Mouse (Mus musculus): ENCODE measurements at regions not wholly inside any gene's neighbourhood (a gene's known extent, or its start where the extent isn't known, plus 50 kb on each side); places are given as distances from the start of the nearest gene placed in this dataset.

DNA sequence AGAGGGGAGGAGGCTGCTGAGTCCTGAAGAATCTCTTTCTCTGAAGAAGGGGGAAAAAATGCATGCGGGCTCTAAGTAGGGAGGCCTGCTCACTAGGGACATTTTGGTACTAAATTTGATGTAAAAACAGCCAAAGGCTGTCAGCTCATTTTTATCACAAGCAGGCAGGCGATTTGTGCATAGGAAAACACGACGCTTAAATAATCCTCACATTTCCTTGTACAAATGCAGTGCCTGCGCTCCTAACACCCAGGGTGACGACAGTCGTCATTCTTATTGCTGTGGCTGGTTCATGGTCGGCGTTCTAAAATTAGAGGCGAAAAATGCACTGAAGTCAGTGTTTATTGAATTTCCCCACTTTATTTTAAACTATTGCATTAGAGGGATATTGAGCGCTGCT is 650.6 kb downstream of the Pdcd6ip start:
- no peak for DNase-seq

DNA sequence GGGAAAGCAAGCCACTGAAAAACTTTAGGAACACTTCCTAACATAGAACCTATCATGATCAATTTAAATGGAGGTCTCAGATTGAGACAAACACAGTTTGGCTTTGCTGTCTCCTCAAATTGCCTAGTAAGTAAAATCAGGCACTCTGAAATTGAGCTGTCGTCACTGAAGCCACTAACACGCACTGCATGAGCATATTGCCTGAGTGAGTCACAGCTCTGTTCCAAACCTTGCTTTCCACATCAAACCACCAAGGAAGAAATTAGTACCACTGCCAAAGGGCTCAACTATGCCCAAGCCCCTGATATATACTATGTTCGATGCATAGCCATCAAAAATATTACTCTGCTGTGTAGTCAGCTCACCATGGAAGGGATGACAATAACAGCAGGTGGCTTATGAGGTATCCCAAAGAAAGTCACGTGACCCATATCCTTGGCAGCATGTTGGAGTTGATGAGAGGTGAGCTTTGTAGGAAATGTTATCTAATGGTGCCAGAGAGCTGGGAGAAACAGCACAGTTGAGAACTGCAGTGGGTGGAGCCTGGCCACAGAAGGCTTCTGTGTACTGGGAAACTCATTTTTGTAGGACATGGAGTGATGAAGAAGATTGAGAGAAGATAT is 663.4 kb downstream of the Pdcd6ip start:
- DNase-seq = no peak

DNA sequence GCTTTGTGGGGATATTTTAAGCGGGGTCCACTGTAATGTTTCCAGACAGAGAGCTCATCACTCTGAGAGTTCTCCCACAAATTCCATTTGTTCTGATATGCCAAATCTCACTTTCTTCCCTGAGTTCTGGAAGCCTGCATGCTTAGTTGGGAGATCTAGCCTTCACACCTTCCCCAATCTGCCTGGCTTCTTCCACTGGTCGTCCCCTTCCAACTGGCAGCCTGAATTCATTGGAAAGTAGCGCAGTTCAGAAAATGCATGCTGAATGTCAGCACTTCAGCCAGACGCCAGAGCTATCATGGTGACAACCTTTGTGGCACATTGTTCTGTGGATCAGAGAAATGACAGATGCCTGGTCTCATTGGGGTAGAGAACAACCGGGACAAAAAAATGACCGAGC is 667.2 kb downstream of the Pdcd6ip start:
- no peak for DNase-seq

- no peak for DNase-seq
These were observed 674.1 kb downstream of the Pdcd6ip start for GRCm38 (mm10) chr9:113033996-113034395.

- DNase-seq = no peak
These were observed 679.0 kb downstream of the Pdcd6ip start for GRCm38 (mm10) chr9:113029091-113029490.

- no peak for DNase-seq
These were observed 681.2 kb downstream of the Pdcd6ip start for GRCm38 (mm10) chr9:113026904-113027193.

DNA sequence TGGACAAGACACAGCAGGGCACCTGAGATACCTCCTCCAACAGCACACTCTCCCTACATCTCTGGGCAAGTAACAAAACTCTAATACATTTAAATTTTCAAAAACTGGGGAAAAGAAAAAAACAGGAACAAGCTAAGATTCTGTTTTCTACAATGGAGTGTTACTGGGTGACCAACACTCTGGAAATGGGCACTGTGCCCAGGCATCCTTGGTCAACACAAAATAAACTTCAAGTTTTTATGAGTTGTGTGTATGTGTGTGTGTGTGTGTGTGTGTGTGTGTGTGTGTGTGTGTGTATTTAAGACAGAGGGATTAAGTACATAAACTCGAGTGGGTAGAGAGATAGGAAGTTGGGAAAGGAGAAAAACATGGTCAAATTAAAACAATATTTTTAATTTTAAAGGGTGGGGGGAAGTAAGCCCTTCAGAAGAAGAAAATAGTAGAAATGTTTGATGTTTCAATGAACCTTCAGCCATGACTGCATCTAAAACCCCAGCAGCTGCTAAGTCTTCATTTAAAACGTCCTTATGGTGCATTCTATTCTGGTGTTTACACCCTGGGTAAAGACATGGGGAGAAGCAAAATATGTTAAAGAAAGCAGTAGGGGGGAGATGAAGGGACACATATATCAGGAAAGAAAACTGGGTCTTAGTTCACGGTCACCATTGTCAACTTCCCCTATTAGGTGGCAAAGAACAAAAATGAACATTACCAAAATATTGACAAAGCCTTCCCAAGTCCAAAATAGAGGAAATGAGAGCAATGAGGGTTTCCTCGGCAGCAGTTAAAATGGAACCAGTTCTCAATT is 681.8 kb downstream of the Pdcd6ip start:
- peak in 1 of 2 experiments; percentile 8 for DNase-seq

- DNase-seq = no peak
These were observed 686.0 kb downstream of the Pdcd6ip start for GRCm38 (mm10) chr9:113021866-113022645.

DNA sequence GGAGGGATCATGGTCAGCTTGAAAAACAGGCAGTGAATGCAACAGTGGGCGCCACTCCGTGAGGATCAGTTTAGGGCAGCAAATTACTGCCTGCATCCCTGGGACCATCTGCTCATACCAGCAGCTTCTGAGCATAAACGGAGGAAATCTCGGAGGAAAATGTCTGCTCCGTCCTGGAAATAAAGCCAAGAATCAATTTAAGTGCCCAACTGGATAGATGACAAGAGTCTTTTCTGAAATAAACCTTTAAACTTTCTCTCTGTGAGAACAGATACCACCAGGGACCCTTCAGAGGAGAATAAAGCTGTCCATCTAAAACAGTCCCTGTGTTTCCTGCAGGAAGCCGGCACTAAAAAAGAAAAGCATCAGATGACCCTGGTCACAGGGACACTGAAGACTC is 688.5 kb downstream of the Pdcd6ip start:
- no peak for DNase-seq

DNA sequence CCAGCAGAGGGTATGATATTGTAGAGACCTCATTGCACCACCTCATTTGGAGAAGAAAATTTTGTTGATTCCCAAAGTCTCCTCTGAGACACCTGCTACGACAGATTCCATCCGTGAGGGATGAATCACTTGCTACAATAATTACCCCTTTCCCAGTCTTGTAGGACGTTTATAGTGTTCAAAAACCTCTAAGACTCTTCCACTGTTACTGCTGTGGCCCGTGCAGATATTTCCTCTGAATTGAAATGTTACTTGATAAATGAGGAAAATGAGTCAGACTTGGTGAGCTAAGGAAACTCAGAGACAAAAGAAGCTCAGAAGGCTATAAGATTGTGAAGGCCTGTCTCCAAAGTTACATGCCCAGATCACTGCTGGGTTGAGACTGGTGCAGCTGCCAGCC is 700.0 kb downstream of the Pdcd6ip start:
- no peak for DNase-seq

DNA sequence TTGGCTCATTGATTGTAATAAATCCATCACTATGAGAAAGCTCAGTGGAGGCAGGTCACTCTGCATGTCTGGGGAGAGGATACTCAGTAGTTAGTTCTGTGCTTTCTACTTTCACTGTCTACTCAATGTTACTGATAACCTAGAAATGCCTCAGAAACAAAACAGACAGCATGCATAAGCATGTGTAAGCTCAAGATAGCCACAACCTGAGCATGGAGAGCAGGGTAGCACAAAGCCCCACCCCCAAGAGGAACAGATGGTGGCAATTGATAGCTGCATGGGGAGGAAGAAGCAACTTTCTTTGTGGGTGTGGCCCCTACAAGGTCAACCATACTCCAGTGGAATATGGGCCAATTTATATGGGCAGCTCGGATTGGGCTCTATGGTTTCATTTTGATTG is 711.9 kb downstream of the Pdcd6ip start:
- no peak for DNase-seq

GRCm38 (mm10) chr9:112994774-112995173 is 713.3 kb downstream of the Pdcd6ip start:
- no peak for DNase-seq

- DNase-seq = no peak
These were observed 714.4 kb downstream of the Pdcd6ip start for GRCm38 (mm10) chr9:112993627-112994026.

DNA sequence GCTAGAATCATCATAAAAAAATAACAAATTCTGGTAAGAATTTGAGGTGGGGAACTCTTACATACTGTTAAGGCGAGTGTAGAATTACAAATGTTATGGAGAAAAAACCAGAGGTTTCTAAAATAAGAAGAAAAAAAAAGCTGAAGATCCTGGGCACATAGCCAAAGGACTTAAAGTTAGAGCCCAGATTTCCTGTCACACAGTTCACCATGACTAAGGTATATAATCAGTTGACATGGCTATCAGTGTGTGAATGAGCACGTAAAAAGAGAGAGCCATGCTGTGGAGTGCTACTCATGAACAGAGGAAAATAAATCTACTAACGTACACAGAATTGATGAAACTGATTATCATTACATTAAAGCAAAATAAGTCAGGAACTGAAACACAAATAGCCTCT is 715.1 kb downstream of the Pdcd6ip start:
- DNase-seq = no peak

DNA sequence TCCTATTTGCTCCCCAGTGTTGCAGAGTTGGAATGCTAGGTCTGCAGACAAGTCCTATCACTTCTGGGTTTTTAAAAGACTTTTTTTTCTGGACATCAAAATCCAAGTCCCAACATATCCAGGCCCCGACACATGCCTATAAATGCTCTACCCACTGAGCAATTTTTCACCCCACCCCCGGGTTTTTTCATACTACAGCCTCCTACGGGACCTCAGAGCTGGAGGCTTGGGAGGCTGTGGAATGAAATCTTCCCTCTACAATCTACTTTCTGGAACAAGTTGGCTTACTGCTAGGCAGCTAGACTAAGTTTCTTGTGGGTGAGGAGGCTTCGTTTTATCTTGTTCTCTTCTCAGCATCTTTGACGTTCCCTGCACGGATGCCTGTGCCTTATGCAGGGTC is 724.7 kb downstream of the Pdcd6ip start:
- DNase-seq = no peak

GRCm38 (mm10) chr9:112951567-112951966 is 715.8 kb upstream of the Arpp21 start:
- DNase-seq = no peak

DNA sequence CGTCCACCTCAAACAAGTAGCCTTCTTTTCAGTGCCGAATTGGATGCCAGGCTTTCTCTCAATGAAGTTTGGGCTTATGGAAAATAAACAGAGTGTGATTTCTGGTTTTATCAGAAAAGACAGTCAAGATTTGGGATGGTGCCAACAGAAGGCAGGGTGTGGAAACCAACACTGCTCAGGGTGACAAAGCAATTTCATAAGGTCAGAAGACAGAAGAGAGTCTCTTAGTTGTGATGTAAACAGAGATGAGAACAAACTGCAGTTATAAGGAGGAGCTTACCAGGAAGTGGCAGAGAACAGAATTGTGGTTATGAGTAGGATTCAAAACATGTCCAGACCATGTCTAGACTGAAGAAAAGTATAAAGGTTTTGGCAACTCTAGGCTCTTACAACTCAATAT is 714.3 kb upstream of the Arpp21 start:
- no peak for DNase-seq

DNA sequence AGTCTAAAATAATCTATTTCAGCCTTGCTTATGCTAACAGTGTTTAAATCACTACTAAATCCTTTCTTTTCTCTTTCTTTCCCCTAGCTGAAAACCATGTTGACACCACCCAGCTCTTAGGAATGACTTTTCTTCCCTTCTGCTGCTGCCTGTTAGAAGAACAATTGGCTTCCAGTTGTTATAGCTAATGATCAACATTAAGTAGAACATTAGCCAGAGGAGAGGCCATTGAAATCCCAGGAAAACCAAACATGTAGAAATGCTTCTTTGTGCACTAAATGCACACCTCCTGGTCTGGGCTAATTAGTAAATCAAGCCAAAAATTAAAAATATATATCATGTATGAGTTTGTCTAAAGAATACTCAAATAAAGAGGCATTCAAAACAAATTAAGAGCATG is 703.0 kb upstream of the Arpp21 start:
- DNase-seq = no peak

- peak; percentile 34 to 45 for DNase-seq
These were observed 673.8 kb upstream of the Arpp21 start for GRCm38 (mm10) chr9:112909311-112910101.

DNA sequence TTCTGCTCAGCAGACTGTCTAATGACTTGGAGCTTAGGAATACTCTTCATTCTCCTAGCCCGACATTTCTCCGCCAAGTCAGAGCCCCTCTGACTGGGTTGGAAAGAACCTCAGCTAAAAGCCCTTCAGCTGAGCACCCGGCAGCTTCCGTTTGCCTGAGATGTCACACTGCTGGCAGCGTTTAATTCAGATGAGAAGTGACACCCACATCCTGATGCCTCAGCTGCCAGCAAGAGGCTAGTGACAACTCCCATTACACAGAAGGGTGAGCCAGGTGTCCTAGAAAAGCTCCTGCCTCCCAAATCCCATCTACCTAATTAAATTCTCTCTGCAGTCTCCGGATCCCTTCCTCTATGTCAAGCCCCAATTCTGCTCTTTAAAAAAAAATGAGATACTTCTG is 670.2 kb upstream of the Arpp21 start:
- no peak for DNase-seq

- DNase-seq = no peak
These were observed 629.2 kb upstream of the Arpp21 start for GRCm38 (mm10) chr9:112864921-112865320.

DNA sequence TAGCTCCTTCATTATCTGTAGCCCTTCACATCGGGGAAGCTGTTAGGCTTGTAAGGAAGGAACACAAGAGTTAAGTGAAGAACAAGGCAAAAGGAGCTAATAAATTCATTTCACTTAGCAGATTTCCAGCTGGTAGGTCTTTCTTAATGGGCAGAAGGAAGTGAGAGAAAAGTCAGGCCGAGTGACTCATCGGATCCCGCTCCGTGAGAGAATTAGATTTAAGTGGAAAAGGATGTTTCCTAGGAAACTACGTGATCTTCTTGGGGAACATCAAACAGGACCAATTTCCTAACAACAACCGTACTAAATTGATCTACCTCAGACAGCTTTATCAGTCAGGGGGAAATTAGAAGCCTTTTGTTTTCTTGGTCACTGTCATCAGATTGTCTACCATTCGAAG is 625.4 kb upstream of the Arpp21 start:
- no peak for DNase-seq

GRCm38 (mm10) chr9:112860307-112860893 is 624.7 kb upstream of the Arpp21 start:
- no peak for DNase-seq

Data from kidney, postnatal 25 days (tissue).